Mouse (Mus musculus) right cerebral cortex, postnatal 10 days (tissue): Measurements from ENCODE around the gene Ccdc106.
A peak's percentile ranks its signal among the peaks of the same experiment; 100 is the strongest.
"Not testable (repeated sequence)": the region's sequence is repeated elsewhere in the genome, so short reads cannot be mapped to it uniquely, and the experiment has no call there.

ENCODE experiments used
- DNase-seq, 2 experiments: peaks; one replicate each; pipeline ENCODE4 v3.0.0; 2021; ENCODE audit warnings: low spot score in 2 of 2

Gene Ccdc106

DNA sequence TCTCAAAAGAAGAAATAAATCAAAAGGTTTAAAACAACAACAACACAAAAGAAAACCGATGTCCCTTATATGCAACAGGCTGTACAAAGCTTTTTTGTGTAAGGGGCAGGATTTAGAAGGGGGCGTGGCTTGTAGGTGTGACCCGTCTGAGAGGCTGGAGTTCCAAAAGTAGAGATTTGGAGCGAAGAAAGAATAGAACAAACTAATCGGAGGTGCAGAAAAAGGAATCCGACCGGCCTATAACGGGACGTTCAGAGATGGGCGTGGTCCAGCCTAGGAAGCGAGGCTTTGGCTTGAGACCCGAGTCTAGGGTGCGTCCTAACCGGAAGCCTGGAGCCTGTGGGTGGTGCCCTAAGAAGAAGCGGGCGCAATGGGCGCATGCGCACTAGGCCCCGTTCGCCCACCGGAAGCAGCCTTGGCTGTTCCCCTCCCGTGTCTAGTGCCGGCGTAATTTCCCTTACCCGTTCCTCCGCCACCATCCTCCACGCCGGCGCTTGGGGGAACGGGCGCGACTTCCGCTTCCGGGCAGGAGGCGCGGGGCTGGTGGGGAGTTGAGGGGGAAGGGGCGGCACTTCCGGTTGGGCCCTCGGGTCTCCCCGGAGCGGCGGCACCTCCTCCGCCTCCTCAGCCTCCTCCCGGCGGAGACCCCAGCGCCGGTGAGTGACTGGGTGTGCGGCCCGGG, at the start of gene Ccdc106, which contains the start of gene Zfp865:
TSS of gene Ccdc106 (plus strand) at position 554 of the 682 bp plus-strand sequence.
TSS of gene Zfp865 (plus strand) at position 377 of the 682 bp plus-strand sequence.
- DNase-seq = peak; percentile 99

DNA sequence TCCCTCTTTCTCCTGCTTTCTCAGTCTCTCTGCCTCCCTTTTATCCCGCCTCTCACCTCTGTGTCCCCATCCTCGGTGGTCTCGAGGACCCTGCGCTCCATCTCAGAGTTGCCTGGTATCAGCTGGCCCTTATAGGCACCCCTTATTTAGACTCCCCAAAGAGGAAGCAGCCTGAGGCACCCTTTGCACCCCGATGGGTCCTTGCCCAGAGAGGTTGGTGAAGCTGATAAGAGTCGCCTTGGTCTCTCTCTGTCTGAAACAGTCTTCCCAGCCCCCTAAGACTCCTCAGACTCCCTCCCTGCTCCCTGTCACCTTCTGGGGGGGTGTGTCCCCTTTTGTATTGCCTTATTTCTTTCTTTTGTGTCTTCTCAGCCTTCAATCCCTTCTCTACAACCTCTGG, 49.3 kb upstream of the Ccdc106 start, which contains the start of gene Sbk3:
TSS of gene Sbk3 (minus strand) at position 101 of the 400 bp plus-strand sequence.
- DNase-seq = no peak

DNA sequence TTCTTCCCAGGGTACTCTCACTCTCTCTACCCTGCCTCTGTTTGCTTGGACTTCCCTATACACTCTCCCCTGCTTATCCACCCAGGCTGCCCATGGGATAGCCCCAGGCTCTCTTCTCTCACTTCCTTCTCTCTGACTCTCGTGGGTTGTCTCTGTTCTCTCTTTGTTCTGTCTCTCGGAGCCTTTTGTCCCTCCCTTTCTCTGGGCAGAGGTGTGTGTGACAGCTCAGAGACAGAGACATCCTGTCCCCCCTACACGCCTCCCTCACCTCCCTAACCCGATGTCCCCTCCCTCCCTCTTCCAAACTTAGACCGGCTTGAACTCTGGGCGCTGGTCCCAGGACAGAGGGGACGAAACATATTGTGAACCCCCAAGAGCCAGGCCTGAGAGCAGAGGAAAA, 48.6 kb upstream of the Ccdc106 start:
- DNase-seq = no peak

DNA sequence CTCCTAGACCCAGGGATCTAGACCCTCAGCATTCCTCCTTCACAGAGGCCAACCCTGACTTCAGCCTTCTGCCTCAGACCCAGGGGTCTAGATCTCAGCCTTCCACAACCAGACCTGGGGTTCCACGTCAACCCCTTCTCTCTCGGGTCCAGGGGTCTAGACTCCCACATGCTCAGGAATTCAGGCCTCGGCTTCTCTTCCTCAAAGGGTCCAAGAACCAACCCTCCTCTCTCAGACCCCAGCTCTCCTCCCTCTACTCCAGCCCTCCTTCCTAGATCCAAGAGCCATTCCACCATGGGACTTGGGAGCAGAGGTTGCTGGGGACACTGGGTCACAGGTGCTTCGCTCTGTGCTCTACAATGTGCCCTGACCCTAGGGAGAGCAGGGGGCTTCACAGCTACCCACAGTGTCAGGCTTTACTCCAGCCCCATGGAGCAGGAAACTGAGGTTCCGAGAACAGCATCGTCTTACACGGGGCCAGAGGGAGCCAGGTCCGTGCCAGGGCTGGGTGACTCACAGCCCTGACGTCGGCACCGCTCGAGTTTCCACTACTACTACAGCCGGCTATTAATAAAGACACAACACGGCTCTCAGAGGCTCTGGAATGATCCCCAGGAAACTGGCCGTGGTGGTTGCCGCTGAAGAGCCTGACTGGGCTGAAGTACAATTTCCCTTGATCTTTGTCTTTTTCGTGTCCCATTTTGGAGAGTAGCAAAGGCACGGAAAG, 47.9 kb upstream of the Ccdc106 start:
- no peak for DNase-seq

DNA sequence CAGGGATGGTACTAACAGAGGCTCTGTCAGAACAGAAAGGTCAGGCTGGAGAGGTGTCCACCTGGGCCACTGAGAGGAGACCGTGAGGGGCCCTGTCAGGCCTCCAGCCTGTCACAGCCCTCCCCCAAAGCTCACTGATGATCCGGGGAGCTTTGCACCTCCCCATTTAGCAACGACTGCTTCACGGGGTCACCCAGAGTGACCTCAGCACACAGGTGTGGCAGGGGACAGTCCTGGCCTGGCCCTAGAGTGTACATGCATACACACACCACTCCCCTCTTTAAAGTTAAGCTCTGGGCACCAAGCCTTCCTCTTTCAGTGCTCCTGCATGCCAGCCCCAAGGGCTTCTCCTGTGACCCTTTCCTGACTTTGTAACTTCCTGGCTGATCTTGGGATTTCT, 44.9 kb upstream of the Ccdc106 start:
- DNase-seq = no peak

DNA sequence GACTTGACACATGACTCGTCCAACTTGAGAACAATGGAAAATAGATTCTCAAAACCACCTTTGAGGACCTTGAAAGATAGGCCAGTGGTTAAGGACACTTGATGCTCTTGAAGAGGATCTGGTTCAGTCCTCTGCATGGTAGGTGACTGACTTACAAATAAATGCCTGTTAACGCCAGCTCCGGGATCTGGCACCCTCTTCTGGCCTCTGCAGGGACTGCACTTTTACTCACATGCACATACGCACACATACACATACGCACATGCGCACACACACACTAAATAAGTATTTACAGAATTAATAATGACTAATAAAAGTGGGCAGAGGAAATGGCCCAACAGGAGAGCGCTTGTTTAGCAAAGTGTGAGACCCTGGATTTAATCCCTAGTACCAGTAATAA, 43.5 kb upstream of the Ccdc106 start:
- no peak for DNase-seq

DNA sequence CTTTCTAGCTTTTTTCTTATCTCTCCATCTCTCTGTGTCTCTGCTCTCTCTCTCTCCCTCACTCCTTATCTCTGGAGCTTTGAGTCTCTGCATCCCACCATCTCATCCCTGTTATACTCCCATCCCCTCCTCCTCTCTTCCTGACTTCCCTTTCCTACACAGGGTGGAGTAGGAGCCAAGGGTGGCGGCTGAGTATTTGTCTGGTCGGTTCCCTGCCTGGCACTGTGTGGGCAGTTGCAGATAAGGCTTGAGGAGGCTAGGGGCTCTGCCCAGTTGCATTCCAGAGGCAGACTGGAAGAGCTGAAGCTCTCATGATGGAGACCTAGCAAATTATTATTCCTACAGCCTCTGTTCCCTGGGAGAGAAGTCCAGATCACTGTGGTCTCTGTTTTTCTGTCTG, 32.1 kb upstream of the Ccdc106 start:
- DNase-seq = no peak

DNA sequence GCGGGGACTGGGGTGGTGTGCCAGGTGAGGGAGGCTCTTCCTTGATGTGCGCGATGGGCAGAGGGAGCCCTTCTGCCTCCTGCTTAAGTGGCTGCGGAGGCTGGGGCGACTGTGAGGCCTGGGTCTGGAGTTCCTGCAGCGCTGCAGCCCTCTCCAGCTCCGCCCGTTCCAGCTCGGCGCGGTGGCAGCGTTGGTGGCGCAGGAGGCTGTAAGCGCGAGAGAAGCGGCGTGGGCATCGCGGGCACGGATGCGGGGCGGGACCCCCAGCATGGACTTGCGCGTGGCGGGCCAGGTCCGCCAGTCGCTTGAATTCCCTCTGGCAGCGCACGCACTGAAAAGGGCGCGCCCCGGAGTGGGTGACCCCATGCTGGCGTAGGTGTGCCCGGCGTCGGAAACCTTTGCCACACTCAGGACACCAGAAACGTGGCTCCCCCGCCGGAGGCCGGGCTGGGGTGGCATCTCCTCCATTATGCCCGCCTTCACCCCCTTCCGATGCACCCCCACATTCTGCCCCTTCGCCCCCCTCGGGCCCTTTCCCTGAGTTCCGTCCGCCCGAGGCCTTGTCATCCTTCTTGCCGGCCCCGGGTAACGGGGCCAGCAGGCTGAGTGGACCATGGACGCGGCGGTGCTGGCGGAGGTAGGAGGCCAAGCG, 26.9 kb upstream of the Ccdc106 start:
- no peak for DNase-seq

DNA sequence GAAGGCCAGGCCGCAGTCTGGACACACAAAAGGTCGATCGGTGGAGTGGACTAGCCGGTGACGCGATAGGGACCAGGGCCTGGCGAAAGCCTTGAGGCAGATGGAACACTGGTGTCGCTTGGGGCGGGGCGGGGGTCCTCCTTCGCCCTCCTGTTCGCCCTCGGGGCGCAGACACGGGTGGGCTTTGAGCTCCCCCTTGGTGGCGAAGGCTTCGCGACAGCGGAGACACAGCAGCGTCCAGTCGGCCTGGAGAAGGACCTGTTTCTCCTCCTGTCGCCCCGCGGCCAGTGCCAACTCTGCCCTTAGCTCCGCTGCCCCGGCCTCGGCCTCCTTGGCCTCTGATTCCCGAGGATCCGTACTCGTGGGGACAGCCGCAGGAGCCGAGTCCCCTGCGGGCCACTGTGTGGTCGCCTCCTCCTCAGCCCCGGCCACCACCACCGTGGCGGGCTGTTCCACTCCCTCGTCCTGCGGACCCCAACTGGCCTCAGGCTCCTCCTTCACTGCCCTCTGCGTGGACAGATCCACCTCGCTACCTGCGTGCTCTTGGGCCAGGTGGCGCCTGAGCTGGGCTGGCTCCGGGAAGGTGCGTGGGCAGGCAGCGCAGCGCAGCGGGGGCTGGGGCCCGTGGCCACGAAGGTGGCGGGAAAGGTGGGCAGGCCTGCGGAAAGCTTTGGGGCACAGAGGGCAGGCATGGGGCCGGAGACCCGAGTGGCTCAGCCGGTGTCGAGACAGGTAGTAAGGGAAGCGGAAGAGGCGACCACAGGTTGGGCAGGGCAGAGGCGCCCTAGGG, 26.2 kb upstream of the Ccdc106 start:
- no peak for DNase-seq

DNA sequence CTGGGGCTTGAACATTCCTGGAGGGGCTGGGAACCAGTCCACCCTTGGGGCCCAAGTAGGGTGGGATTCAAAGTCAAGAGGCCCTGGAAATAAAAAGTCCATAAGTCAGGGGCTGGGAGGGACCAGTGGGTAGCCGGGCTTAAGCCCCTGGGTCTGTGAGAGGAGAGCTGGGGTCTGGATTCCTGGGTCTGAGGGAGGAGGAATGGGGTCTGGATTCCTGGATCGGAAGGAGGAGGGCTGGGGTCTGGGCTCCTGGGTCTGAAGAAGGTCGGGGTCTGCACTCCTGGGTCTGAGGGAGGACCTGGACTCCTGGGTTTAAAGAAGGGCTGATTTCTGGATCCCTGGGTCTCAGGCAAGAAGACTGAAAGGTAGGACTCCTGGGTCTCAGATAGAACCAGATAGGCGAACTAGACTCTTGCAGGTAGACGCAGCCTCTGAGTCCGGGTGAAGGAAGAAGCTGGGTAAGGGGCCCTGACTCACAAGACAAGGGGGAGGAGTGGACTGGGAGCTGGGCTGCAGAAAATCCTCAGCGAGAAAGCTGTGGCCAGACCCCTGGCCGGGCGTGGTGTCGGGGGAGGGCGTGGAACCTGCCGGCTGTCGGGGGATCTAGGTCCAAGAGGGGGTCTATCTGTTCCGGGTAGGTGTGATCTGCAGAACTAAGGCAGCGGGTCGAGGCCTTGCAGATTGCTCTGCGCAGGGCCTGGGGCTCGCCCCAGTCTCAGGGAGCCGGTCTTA, 24.9 kb upstream of the Ccdc106 start:
- DNase-seq = no peak

DNA sequence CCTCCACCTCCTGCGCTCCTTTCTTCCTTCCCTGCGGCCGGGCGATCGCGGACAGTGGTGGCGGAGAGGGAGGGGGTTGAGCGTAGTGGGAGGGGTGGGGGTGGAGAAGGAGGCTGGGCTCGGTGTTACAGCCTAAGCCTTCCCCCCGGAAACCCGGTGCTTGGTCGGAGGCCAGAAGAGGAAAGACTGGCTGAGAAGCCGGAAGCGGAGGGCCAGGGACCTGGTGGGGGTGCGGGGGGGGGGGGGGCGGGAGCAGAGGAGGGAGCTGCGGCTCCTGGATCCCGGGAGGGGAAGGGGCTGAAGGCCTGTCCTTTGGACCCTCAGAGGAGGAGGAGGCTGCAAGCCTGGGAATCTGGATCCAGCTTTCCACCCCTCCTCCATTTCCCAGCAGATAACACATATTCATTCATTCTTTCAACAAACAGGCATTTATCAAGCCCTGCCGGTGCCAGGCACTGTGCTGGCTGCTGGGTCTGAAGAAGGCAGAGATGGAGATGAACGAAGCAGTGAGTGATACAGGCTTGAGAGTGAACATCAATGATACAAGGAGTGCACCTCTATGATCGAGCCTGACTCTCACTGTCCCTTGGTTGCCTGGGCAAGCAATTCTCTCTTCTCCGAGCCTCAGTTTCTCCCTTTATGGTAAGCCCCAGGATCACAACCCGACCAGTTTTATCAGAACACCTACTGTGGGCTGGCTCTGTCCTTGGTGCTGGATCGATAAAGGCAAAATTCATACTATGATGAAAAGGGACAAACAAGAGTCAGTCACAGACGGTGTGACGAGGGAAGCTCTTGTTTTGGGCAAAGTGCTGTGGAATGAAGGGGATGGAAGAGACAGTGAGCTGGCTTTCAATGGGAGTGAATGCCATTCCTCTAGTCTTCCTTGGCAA, 24.1 kb upstream of the Ccdc106 start, which contains the start of gene Zfp579:
TSS of gene Zfp579 (minus strand) at position 156 of the 893 bp plus-strand sequence.
- peak; percentile 95 to 97 for DNase-seq

DNA sequence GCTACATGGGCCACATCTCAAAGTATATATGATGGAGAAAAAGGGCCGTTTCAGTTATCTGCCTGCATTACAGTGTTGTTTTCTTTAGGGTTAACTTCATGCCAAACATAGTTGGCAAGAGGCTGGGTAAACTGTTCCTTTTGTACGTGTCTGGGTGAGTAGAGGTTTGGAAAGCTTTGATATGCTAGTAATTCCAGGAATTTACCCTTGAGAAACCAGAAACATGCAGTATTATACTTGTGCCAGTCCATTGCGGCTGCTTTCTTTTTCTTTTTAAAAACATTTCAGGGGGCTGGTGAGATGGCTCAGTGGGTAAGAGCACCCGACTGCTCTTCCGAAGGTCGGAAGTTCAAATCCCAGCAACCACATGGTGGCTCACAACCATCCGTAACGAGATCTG, 23.4 kb upstream of the Ccdc106 start:
- no peak for DNase-seq

DNA sequence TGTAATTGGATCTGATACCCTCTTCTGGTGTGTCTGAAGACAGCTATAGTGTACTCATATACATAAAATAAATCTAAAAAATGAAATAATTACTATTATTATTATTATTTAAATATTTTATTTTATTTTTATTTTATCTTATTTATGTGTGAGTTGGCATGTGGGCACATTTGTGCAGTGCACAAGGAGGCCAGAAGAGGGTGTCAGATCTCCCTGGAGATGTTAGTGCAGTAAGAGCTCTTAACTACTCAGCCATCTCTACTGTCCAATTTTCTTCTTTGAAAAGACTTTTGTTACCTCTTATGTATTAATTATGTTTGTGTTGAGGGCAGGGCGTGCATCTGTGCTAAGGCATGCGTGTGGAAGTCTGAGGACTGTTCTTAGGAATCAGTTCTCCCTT, 20.5 kb upstream of the Ccdc106 start:
- no peak for DNase-seq

DNA sequence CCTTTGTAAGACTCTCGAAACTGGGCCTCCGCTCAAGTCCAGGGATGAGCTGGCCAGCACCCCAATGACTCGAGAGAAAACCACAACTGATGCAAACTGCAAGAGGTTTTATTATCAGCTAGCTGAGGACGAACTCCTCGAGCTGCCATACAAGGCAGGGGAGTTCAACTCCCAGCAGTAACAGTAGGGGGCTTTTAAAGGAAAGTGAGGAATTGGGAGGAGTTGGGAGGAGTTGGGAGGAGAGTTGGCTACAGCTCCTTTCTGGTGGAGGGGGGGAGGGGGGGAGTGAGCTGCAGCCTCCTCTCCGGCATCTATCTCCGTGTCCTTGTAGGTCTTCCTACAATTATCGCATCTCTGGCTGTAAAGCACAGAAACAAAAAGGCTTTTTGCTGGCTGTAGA, 17.5 kb upstream of the Ccdc106 start:
- not testable (repeated sequence) for DNase-seq

DNA sequence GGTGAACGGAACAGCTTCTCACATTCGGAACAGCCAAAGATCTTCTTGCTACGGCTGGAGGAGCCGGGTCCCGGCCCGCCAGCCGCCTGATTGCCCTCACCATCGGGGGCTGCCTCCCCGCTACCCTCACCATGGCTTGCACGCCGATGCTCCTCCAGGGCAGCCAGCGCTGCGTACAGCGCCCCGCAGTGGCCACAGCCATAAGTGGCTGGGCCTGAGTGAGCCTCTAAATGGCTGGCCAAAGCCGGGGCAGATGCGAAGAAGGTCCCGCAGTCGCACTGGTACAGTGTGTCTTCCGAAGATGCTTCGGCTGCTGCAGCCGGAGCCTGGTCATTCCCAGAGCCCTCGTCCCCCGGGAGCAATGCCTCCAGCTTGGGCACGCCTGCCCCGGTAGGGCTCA, 12.1 kb upstream of the Ccdc106 start:
- no peak for DNase-seq

DNA sequence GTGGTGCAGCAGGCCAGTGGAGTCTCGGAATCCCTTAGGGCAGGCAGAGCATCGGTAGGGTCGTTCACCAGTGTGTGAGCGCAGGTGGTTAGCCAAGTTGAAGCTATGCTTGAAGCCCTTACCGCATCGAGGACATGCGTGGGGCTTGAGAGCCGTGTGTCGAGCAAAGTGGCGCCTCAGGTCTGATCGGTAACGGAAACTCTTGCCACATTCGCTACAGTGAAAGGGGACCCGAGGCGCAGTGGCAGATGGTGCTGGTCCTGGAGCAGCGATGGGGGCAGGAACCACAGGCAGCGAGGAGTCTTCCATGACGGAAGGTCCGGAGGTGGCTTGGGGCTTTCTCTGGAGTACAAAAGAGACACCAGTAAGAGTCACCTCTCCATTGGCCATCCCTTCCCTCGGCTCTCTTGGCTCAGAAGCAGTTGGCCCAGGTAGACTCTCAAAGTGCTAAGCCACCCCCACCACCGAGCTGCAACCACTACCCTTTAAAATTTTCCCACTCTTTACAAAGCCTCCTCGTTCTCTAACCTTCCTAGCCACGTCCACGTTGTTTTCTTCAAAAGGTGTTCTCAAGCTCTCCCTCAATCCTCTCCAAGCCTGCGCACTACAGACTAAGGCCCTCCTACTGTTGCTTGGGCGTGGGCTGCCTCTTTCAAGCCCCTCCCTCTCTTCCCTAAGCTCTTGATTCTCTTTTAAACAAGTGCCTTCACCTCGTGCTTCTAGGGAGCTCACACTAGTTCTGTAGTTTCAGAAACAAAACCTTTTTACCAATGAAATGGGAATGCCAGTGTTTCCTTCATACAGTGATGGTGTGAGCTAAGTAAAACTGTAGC, 7.5 kb upstream of the Ccdc106 start:
- peak in 1 of 2 experiments; percentile 42 for DNase-seq

DNA sequence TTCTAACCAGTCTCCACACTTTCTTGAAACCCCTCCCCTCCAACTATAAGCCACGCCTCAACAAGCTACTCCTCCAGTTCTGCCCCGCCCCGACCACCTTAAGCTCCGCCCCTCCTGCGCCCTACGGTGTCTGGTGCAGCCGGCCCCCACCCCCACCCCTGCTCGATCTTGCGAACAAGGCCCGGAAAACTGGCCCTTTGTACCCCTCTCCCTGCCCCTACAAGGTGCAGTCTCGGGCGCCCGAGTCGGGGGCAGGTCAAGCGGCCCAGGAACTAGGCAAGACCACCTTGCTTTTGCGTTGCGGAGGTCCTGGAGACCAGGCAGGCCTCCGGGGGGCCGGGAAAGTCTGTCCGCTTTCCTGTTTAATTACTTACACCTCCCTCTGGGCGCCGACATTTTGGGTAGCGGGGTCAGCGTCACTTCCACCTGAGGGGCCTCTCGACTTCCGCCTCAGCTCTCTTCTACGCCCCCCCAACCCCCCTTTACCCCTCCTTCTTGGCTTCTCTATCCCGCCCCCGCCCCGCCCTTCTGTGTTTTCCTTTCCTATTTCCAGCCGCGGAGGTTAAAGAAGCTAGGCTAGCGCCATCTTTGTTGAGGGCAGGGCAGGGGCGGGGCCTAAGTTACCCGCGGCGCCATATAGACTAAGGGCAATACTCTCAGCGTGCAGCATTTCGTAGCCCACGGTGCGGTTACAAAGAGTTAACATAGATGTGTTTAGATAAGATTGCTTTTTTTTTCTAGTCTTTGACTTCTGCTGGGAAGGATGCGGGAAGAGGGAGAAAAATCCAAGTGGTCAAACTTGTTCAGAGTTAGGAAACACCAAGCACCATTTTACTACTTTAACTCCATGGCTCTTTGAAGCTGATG, 5.9 kb upstream of the Ccdc106 start, which contains the start of the genes Zfp524 and Fiz1:
TSS of gene Zfp524 (plus strand) at position 165 of the 867 bp plus-strand sequence.
TSS of gene Fiz1 (minus strand) at position 447 of the 867 bp plus-strand sequence.
- peak; percentile 97 for DNase-seq
